13 mouse cellular contexts compared by ENCODE assay signal in the genomic region with DNA sequence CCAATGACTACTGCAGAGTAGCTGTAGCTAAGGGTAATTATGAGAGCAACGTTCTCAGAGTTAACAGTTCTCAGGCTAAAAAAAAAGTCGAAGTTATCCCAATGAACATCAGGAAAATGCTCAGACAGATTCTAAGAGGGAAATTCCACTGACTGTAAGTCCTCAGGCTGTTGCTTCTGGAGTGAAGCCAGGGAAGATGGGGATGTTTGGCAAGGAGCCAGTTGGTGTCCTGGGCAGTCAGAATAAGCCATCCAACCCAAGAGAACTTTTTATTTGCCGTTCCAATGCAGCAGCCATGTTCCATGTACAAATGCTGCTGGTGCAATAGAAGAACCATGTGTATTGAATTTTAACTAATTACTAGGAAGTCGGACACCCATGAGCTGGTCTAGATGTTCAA. TPM values are rescaled to one million over a fixed set of nuclear protein-coding genes. Genes with fewer than 3 reads are reported as not detected.
DNase-seq lines count a peak whose midpoint lies in the region.
"Had no signal": no experiment of that assay in that cellular context is flagged by ENCODE, and none has a peak within 500 bp of the region (broad histone marks: within the 10 kb centered on the region; RNA-seq: fewer than 3 reads in every experiment).

No protein-coding gene starts in this region.

- DNase-seq in adrenal gland, adult 2 months, result peak; percentile 58
- DNase-seq in adrenal gland, adult 8-10 months, result no peak
- peak; percentile 12 for DNase-seq in kidney, adult 11 months
- no peak for DNase-seq in kidney, adult 8-10 months
- DNase-seq in testis, postnatal 10 days (ENCODE audit: low spot score), result peak; percentile 59
- DNase-seq in testis, postnatal 14 days (ENCODE audit: low spot score), result no peak
- no peak for DNase-seq in layer of hippocampus, adult 11-12 months (ENCODE audit: low spot score)
- no peak for DNase-seq in layer of hippocampus, adult 8-10 months (ENCODE audit: low spot score in 2 of 2)
- DNase-seq: cerebellum, adult 18-20 months; layer of hippocampus, adult 9-11 months had no signal

RNA-seq across cellular contexts. Expression of a gene that starts 8.2 kb away (rescaled TPM):
- total RNA-seq in adrenal gland, adult 2 months (2021), result under 1 TPM; 0.12 to 0.14 TPM
- polyA plus RNA-seq in adrenal gland, adult 2 months (2012; rRNA removed), result 0.04 and 0.34 TPM in 2 replicates
- total RNA-seq in adrenal gland, adult 8-10 months (2022), result under 1 TPM; 0.12 to 0.91 (median 0.64) TPM
- 1 to 10 TPM; 3.3 to 5.4 (median 4.7) TPM for total RNA-seq in layer of hippocampus, adult 8-10 months (2022)
- total RNA-seq: hematopoietic stem cell, adult 5-6 weeks; megakaryocyte progenitor cell, adult 5-6 weeks had no signal
- polyA plus RNA-seq: myocyte had no signal

RNA-seq across cellular contexts. Expression of a gene that starts 28.3 kb away (rescaled TPM):
- 1 to 10 TPM; 4.6 to 4.9 TPM for total RNA-seq in adrenal gland, adult 2 months (2021)
- 3.4 and 3.5 TPM in 2 replicates for polyA plus RNA-seq in adrenal gland, adult 2 months (2012; rRNA removed)
- 1 to 10 TPM; 3.8 to 8.2 (median 5.1) TPM for total RNA-seq in adrenal gland, adult 8-10 months (2022)
- 1 to 10 TPM; 4.1 to 4.5 (median 4.2) TPM for total RNA-seq in layer of hippocampus, adult 8-10 months (2022)
- polyA plus RNA-seq: myocyte had no signal

Comparison
In these comparisons a context has a peak if more than half of its experiments do, and no peak if none do; other contexts are left out.
1. DNase-seq: peak in adrenal gland, adult 2 months (single experiment), kidney, adult 11 months (single experiment) and testis, postnatal 10 days (single experiment); none in adrenal gland, adult 8-10 months (single experiment), kidney, adult 8-10 months (0 of 2), testis, postnatal 14 days (single experiment), layer of hippocampus, adult 11-12 months (single experiment) and layer of hippocampus, adult 8-10 months (0 of 2).